Mouse (Mus musculus): ENCODE data around the gene Capn10. TPM values are rescaled to one million over a fixed set of nuclear protein-coding genes. Genes with fewer than 3 reads are reported as not detected.
A peak's percentile ranks its signal among the peaks of the same experiment; 100 is the strongest.

Gene Capn10
- total RNA-seq, 2 experiments from 2014 or later = 50.7 to 55.1 TPM

DNA sequence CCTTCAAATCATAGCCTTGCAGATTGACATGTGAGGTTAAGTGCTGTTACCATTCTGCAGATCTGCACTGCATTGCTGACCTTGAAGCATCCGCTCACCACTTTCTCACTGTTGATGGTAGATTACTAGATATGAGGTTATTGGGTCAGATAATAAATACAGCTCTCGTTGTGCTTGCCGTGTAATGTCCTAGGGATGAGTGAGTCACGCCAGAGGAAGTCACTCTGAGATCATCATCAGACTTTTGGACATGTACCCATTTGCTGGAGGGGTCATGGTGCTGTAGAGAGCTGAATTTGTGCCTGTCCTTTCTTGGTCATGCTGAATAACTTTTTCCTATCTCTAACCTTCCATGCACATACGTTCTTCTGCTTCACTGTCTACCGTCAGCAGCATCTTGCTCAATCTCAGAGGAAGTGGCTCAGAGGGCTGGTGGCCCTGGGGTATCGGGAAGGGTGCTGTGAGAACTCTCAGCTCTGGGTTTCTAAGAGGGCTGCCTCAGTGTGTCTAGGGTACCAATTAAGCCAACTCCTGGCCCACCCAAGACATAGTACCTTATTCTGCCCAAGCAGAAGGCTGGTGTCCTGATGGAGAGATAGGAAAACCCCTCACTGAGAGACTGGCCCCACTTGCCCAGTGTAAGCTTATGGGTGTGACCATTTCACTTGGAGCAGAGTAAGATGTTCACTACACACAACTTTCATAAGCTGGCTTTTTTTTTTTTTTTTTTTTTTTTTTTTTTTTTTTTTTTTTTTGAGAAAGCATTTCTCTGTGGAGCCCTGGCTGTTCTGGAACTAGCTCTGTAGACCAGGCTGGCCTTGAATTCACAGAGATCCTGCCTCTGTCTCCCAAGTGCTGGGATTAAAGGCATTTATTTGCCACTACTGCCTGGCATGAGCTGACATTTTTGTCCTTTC lies 38.0 kb downstream of the Capn10 start:
- no peak for DNase-seq (ENCODE audit: low spot score in 2 of 2)

DNA sequence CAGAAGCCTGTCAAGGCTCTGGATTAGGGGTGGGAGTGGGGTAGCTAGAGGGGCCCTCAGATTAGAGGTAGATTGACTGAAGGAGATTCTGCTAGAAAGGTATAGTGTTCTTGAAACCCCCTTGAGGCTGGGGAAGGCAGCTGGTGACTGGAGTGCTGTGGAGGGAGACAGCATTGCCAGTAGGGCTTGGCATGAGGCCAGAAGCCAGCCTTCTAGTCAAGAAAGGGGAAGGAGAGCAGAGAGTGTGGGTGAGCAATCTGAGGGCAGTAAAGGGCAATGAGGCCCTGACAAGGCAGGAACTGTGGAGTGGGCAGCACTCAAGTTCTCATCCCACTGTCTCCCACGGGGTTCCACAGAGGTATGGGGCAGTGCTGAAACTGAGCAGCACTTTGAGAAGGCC lies 38.7 kb downstream of the Capn10 start:
- DNase-seq (ENCODE audit: low spot score in 2 of 2) = peak; percentile 33 to 48

DNA sequence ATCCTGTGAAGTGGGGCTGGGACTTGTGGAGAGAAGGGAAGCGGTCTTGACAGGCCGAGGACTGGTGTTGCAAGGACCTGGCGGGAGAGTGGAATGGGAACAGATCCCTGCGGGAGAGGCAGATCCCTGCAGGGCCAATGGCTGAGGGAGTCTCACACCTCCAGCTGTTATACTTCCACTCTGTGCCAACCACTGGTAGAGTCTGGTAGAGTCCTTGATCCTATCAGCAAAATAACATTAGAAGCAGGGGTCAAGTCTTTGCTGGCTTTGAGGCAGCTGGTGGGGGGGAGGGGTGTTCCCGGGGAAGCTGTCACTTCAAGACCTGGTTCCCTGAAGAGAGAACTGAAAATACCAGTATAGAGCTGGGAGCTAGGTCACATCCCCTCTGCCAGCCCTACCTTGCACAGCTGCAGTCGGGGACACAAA lies 42.0 kb downstream of the Capn10 start:
- DNase-seq (ENCODE audit: low spot score in 2 of 2) = no peak

DNA sequence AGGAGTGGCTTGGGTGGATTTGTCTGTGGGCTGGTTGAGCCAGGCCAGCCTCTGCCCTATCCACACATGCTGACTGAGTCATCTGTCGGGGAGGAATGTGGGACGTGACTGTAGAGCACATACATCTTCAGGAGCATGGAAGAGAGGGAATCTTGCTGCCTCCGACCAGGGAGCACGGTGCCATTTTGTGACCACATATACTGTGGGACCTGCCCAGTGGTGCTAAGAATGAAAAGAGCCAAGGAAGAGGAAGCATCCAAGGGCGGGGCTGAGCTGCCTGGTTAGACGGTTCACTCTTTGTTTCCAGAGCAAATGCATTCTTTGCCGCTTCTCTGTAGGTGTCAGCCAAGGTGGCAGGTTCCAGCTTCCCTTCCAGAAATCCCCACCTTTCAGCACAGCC lies 44.5 kb downstream of the Capn10 start:
- DNase-seq (ENCODE audit: low spot score in 2 of 2) = no peak

DNA sequence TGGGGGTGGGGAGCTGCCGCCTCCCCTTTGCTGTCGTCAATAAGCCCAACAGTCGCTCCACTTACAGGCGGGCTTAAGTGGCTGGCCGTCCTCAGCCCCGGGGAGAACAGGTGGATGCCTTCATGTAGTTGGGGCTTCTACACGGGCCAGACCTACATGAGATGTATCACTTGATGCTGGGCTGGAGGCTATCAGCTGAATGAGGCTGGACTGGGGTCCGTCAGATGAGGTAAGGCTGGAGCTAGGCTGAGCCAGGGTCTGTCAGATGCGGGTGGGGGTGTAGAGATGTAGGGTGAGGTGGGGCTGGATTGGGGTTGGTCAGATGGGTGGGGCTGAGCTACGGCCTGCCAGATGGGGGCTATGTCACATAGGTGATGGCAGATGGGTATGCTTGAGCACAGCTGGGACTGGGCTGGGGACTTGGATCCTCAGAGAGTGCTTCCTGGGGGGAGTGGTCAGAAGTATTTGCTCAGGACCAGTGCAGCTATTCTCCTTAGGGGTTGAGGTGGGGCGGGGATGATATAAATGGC lies 45.0 kb downstream of the Capn10 start:
- DNase-seq (ENCODE audit: low spot score in 2 of 2) = no peak

DNA sequence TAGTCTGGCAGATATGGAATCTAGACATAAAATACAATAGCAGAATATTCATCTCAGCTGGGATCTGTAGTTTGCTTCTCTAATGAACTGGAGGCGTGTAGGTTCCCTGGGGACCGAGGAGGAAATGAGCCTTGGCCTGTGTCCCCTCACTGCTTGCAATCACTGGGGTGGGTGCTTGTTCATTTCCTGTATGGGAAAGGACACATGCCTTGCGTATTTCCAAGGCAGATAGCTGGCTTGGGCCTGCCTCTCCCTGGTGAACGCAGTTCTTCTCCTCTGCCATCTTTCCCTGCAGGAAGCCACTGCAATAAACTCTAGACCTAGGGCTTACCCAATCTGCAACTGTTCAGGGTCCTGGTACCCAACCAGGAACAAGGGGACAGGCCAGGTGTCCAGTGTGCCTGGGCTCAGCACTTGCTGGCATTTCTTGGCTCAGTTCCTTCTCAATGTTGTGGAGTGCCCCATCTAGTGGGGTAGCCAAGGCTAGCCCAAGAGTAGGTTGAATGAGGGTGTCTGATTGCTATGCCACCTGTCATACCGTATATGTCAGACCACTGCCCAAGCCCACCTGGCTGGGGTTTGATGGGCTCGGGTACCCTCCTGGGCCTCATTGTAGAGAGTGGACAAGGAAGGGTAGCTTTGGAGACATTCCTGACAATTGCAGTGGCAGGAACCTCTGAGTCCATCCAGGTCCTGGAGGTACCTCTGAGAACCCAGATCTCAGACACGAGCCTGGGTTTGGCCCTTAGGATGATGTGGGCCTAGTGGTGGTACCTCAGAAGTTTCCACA lies 47.1 kb downstream of the Capn10 start:
- no peak for DNase-seq (ENCODE audit: low spot score in 2 of 2)

DNA sequence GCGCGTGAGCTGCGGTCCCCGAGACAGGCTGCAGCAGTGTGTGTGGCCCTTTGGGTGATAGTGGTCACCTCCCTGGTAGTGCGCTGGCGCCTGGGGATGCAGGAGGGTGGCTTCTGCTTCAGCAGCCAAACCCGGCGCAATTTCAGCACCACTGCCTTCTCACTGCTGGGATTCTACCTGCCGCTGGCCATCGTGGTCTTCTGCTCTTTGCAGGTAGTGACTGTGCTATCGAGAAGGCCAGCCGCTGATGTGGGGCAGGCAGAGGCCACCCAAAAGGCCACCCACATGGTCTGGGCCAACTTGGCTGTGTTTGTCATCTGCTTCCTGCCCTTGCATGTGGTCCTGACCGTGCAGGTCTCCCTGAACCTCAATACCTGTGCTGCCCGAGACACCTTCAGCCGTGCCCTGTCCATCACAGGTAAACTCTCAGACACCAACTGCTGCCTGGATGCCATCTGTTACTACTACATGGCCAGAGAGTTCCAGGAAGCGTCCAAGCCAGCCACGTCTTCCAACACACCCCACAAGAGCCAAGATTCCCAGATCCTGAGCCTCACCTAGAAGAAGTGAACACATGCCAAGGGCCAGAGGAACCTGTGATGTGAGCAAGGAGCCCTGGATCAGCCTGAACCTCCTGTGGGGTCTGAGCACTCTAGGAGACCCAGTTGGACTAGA lies 48.9 kb downstream of the Capn10 start:
- no peak for DNase-seq (ENCODE audit: low spot score in 2 of 2)

DNA sequence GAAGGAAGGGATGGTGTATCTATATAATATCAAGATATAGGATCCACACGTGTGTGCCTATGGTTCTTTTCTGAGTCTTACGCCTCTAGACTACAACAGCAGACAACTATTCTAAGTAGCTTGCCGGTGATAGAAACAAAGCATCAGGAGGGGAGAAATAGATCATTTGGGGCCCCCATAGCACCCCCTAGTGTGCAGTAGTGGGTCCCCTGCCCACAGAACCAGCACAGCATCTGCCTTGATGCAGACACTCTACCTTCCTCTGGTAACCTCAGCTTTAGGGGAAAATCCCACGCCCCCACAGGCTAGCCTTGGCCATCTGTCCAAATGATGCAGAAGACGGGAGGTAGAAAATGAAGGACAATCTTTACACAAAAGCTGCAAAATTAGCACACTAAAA lies 50.8 kb downstream of the Capn10 start:
- no peak for DNase-seq (ENCODE audit: low spot score in 2 of 2)

DNA sequence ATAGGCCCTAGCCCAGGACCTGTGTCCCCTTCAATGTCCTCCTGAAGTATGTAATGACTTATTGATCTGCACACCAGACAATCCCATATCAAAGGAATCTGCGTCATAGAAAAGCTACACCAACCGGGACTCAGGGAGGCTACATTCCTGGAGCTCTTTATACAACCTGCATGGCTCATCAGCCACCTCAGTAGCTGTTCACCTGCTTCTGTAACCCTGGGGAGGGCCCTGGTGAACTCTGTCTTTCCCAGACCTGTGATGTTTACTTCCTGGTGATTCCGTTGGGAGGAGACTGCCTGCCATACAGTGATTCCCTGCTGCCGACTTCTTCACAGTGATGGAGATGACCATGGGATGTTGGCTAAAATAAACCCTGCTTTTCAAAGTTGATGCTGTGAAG lies 54.7 kb downstream of the Capn10 start:
- DNase-seq (ENCODE audit: low spot score in 2 of 2) = no peak

DNA sequence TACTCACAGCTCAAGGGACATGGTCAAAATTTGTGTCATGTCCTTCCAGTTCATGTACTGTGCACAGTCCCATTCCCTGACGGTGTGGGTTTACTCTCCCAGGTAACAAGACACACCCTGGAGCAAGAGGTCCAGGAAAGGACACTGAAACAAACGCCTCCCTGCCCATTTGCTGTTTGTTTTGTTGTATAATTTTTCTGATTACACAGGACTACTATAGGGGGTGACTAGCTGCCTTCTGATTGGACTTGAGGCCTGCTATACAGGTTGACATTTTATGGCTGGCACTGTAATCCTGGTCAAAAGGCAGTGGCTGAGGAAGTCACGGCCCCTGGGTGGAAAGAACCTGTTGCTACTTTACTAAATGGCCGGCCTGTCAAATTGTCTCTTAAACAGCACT lies 55.7 kb downstream of the Capn10 start:
- no peak for DNase-seq (ENCODE audit: low spot score in 2 of 2)

DNA sequence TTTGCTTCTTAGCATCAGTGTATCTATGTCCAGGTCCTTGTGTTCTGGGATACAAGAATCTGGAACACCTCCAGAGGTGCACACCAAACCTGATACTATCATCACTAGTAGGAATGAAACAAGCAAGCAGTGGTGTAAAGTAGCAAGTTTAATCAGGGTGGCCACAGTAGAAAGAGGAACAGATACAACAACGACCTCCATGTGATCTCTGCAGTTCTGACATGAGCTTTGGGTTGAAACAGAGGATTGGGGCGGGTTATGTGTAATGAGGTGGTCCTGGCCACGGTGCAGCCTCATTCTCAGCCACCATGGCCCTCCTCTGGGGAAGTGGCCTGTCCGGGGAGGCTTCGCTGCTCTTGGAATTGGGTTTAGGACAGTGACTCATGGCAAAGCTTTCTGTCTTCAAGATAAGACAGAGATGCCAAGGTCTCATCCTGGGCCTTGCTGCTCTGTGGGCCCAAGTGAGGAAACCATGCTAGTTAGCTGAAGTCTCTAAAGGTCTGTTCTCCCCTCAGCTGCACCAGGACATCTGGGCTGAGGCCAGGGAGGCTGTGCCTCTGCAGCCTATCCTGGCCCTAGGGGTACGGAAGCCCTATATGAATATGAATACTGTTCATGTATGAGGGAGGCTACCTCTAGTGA lies 58.2 kb downstream of the Capn10 start:
- no peak for DNase-seq (ENCODE audit: low spot score in 2 of 2)

DNA sequence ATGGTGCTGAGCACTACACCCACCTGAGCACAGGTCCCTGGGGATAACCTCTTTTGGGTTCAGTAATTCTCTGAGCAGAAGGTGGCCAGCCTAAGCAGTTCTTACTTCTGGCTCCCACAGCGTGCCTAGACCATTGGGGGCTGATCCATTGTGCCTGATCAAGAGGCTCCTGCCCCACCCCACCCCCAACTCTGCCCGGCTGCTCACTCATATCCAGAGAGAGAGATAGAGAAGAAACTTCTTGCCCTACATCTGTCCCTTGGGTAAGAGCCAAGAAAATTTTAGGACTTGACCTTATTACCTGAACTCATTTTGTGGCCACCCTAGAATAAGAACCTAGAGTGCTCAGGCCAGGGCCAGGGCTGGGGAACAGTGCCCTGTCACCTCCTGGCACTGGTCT lies 58.7 kb downstream of the Capn10 start:
- DNase-seq (ENCODE audit: low spot score in 2 of 2) = no peak

Other genes starting within 250 kb of the Capn10 start
- gene Gpc1, start 102.7 kb upstream of the Capn10 start, total RNA-seq (2021) = 100 to 1,000 TPM; 157 to 166 TPM
- gene Ankmy1, start 31.5 kb upstream of the Capn10 start, total RNA-seq (2021) = under 1 TPM in 1 of 2 experiments, not detected in 1; 0.21 TPM
- 1 to 10 TPM; 8.3 to 9.6 TPM for gene Dusp28, start 27.4 kb upstream of the Capn10 start, total RNA-seq (2021)
- gene Rnpepl1, start 23.6 kb upstream of the Capn10 start, total RNA-seq (2021) = 10 to 100 TPM; 41.7 to 53.5 TPM
- under 1 TPM; 0.11 to 0.78 TPM for gene Gpr35, start 16.5 kb downstream of the Capn10 start, total RNA-seq (2021)
- gene Aqp12, start 72.0 kb downstream of the Capn10 start, total RNA-seq (2021) = not detected
- 100 to 1,000 TPM; 704 to 762 TPM for gene Kif1a, start 167.6 kb downstream of the Capn10 start, total RNA-seq (2021)
- gene Agxt, start 200.9 kb downstream of the Capn10 start, total RNA-seq (2021) = not detected
- gene 2310007B03Rik, start 226.6 kb downstream of the Capn10 start, total RNA-seq (2021) = not detected
- gene Crocc2, start 234.3 kb downstream of the Capn10 start, total RNA-seq (2021) = under 1 TPM; 0.80 to 0.98 TPM

All from layer of hippocampus, postnatal 10 days (tissue).